Mouse (Mus musculus): Measurements from ENCODE around the gene Hsdl2.

Gene Hsdl2

DNA sequence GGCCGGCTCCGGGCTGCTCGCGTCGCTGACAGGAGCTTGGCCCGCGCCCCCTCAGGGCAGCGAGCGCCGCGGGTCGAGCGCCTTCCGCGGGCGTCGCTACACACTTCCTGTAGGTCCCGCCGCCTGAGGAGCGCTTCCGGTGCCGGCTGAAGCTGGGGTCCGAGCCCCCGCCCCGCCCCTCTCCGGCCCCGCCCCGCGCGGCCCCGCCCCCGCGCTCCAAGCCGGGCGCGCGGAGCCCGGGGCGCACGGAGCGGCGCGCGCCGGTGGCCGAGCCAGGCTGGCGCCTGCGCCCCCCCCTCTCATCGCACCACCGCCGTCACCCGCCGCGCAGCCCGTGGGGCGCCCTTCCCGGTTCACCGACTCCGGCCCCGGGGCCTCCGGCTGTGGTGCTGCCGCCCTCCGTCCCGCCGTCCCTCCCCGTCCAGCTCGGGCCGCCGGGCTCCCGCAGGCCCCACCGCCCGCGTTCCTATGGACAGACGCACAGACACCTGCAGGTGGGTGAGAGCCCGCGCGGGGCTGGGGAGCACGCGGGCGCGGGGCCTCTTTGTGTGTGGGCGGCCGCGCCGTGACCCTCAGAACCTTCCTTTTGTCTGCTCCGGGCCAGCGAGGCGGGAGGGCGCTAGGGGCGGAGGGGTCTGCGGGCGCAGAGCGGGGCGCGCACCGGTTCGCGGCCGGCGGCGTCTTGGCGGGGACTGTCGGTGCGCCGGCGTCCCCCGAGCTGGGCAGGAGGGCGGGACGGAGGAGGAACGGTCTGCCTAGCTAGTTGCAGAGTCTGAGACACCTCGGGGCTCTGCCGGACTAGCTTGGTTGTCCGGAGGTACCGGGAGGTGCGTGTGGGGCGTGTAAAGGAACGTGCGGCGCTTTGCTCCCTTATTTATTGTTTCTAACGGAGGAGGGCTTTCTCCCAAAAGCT lies 44.9 kb downstream of the Hsdl2 start, which contains the start of gene E130308A19Rik:
E130308A19Rik (plus strand) TSS at position 214 of the 913 bp plus-strand sequence.
- peak; percentile 85 for DNase-seq (ENCODE audit: low spot score)

GRCm38 (mm10) chr4:59628255-59628654 lies 46.9 kb downstream of the Hsdl2 start:
- no peak for DNase-seq (ENCODE audit: low spot score)

DNA sequence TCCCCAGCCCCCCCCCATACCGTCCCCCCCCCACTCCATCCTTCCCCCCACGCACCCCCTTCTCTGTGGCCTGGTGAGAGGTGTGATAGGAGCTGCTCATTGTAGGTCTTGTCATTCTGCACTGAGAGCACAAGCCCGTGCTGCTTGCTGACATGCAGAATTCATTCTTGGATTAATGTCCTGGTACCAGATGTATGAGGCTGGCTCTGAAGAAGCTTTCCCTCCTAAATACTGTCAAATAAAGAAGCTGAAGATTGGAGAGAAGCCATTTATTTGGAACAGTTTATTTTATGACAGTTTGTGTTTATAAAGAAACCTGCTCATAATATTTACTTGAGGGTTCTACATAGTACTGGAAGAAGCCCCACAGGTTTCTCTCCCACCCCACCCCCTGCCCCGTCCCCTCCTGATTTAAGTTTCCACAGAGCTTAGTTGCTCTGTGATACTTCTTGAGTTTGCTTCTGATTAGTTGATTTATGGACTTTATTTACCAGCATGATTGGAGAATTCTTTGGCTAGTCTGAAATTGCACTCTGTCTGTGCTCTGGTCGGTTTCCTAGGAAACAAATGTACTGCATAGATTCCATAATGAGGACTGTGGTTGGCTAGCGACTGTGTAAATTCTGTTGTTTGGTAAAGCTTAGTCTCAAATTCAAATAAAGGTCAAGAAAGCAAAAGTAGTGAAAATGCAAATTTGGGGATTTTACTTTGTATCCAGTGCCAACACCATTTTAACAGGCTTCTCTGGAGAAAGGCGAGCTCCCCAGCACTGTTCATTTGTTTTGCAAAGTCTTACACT lies 47.9 kb downstream of the Hsdl2 start:
- DNase-seq (ENCODE audit: low spot score) = no peak

DNA sequence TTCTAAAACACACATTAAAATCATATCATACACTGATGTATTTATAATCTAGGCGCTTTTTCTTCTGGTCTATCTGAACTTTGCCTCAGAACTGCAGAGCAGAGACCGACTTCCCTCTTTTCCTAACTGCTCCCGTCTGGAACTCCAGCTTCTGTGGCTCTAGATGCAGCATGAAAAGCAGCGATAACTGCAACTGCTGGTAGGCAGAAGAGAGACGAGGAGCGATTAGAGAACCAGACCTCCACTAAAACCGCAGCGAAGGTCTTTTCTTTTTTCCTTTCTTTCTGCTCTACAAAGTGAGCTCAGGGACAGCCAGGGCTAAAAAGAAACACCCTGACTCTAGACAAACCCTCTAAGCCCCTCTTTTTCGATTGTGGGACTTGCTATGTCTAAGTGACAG lies 48.8 kb downstream of the Hsdl2 start:
- DNase-seq (ENCODE audit: low spot score) = no peak

- no peak for DNase-seq (ENCODE audit: low spot score)
Observed at GRCm38 (mm10) chr4:59634532-59634931, 53.2 kb downstream of the Hsdl2 start.

DNA sequence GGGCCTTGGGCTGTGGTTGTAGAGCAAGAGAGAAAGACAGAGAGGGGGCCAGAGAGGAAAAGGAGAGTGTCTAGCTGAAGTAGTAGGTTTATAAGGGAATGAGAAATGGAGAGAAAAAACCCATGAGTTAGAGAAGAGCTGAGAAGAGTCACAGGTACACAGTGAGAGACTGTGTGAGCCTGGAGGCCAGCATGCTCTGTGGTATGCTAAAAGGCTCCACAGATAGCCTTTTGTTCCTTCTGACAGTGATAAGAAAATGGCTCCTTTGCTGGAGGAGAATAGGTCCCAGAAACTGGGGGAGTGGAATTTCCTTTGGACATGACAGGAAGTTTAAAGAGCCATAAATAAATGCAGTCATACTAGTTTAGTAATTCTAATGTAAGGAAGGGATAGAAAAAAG lies 57.8 kb downstream of the Hsdl2 start:
- no peak for DNase-seq (ENCODE audit: low spot score)

DNA sequence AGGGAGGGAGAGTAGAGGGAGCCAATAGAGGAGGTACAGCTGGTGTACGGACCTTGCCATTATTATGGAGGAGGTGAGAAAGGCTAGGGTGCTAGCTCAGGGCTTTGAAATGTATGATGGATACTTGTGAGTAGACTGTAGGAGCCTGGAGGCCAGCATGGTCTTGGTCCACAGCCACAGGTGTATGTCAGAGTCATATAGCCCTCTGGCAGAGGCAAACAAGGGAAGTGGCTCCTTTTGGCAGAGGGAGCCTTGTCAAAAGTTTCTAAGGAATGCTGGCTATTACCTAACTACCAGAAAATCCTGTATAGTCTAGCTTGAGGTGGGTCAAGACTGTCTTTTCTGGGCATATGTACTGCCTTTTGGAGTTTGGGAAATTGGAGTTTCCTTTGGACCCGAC lies 59.4 kb downstream of the Hsdl2 start:
- no peak for DNase-seq (ENCODE audit: low spot score)

DNA sequence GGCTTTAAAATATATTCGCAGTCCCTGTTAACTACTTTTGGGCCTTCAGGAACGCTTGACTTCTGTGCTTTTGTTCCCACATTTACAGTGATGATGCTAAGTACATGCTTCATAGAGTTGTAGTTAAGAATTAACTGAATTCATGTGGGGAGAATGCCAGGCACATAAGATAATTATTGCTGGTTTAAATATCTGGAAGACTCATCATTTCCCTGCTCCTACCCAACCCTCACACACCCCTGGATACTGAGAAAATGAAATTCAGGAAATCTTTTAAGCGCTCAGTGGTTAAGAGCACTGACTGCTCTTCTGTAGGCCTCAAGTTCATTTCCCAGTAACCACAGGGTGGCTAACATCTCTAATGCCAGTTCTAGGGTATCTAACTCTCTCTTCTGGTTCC lies 60.7 kb downstream of the Hsdl2 start:
- no peak for DNase-seq (ENCODE audit: low spot score)

DNA sequence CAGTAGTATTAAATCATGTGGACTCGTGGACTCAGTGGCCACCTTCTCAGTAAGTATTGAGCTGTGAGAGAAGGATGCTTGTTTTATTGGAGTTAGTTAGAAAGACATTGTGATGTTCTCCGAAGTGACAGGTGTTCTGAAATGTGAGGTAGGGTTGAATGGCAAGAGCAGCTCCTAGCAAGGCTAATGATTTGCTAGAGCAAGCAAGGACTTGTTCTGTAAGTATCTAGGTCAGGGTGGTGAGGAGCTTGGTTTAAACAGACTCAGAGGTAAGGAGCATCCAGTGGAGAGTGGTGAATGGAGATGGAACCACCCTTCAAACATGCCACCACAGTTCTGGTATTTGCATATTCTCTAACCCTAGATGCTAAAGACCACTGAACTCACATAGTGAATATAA lies 61.3 kb downstream of the Hsdl2 start:
- no peak for DNase-seq (ENCODE audit: low spot score)

DNA sequence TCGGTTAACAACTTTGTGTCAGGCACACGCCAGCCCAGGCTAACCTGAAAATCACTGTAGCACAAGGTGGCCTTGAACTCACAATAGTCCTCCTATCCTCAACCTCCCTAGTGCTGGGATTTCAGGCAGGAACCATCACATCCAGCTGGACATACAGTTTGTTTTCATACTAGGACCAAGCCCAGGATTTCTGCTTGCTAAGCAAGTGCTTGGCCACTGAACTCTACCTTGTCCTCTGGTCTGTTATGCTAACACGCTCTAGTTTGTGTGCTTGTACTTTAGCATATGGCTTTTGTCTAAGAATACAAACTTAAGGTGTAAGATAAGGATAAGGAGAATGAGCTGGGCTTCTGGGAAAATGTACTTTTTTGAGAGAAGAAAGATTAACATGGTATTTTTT lies 63.1 kb downstream of the Hsdl2 start:
- DNase-seq (ENCODE audit: low spot score) = no peak

DNA sequence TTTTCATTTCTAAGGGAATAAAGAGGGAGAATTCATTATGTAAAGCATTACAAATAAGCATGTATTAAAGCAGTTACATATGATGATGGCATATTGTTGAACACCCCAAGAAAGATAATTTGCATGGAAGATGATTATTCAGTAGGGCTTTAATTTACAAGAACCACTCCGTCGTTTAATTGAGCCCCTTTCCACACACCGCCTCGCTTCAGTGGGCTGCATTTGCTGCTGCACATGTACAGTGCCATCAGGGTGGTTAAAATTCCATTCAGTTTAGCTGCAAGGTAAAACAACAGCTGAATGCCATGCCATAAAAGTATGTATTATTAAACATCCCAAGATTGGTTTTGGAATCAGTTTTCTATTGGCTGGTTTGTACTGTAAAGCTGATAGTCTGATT lies 63.6 kb downstream of the Hsdl2 start:
- DNase-seq (ENCODE audit: low spot score) = no peak

GRCm38 (mm10) chr4:59645610-59646009 lies 64.2 kb downstream of the Hsdl2 start:
- no peak for DNase-seq (ENCODE audit: low spot score)

DNA sequence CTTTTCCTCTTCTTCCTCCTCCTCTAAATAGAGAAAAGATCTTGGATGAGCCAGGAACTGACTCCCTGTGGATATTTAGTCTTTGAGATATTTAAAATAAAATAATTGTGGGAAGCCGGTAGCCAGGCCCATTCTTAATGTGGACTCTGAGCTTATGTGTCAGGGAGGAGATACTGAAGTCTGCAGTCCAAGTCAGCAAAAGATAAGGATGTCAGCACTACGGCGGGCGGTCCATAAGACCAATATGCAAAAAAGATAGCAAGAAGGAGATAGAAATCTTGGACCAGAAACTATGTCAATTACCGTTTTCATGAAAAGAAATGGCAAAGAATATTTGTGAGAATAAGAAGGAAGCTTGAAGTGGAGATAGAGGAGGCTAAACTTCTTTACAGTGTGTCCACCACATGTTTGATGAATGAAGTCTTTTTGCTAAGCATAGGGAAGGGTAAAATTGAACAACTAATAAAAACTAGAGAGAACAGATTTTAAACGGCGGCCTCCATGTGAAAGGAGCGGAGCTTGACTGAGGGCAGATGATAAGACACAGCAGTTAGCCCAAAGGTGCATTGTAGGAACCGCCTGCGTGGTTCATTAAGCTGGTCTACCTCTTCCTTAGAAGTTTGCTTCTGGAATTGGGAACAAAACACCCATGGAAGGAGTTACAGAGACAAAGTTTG lies 64.8 kb downstream of the Hsdl2 start:
- no peak for DNase-seq (ENCODE audit: low spot score)

DNA sequence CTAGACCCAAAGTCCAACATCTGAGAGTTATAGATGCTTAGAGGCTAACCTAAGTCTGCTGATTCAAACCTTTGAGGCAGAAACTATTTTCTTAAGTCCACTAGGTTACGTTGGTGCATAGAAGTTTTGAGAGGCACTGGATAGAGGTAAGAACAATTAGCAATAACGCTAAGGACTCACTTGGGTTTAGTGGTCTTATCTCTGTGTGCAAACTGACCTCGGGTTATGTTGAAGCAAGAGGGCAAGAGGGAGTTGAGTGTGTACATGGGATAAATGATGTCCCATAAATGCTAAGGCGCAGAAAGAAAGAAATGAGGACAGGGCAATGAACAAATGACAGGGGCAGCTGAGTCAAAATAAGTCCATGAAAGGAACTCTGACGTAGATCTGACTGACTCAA lies 67.8 kb downstream of the Hsdl2 start:
- no peak for DNase-seq (ENCODE audit: low spot score)

DNA sequence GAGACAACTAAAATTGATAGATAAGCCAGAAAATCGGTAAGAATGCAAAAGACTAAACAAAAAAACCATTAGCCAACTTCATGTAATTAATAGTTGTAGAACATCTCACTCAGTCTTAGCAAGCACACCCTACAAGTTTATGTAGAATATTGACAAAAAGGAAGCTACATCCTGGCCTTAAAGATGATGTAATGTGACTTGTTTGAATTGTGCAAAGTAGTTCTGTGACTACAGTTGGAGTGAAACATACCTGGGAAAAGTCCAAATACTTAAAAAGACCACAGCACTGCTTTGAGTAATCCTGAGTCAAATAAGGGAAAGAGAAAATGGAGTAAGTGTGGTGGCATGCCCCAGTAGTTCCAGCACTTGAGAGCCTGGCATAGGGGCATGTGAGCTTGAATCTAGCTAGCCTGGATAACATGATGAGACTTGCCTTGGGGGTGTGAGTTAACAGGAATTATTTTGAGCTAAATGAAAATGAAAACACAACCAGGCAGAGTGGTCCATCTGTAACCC lies 70.9 kb downstream of the Hsdl2 start:
- DNase-seq (ENCODE audit: low spot score) = no peak

GRCm38 (mm10) chr4:59656061-59656642 lies 74.8 kb downstream of the Hsdl2 start:
- DNase-seq (ENCODE audit: low spot score) = no peak

DNA sequence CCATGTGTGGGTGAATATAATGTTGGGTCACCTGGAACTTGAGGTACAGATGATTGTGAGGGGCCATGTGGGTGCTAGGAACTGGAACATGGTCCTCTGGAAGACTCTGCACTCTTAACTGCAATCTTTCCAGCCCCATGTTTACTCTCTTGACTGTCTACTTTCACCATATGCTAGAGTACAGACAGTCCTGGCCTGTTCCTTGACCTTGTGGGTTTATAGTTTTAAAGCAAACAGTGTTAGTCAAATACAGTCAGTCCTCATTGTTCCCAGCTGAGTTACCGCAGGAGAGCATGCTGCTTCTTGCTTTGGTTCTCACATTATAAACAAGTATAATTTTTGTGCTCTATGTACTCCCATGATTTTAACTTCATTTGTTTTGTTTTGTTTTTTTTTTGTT lies 80.8 kb downstream of the Hsdl2 start:
- DNase-seq (ENCODE audit: low spot score) = peak; percentile 5

GRCm38 (mm10) chr4:59663451-59663850 lies 82.1 kb downstream of the Hsdl2 start:
- no peak for DNase-seq (ENCODE audit: low spot score)

- DNase-seq (ENCODE audit: low spot score) = no peak
Observed at GRCm38 (mm10) chr4:59666550-59667317, 85.4 kb downstream of the Hsdl2 start.

DNA sequence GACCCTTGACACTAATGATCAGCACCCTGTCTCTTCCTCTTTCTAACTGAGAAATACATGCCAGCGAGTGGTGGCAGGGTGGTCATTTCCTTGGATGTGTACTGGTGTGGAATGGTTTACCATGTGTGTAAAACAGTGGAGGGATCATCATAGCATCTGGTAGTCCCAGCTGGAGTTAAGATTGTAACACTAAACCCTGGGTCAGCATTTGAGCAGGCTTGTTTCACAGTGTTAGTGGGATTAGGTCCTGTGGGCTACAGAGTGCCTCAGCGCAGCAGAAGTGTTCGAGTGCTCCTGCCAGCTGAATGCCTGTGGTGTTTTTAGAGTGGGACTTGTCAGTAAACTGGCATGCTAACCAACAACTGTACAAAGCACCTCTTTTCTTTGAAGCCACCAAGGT lies 86.7 kb downstream of the Hsdl2 start:
- DNase-seq (ENCODE audit: low spot score) = no peak
